Mouse (Mus musculus): ENCODE measurements around the gene Mpi.

DNA sequence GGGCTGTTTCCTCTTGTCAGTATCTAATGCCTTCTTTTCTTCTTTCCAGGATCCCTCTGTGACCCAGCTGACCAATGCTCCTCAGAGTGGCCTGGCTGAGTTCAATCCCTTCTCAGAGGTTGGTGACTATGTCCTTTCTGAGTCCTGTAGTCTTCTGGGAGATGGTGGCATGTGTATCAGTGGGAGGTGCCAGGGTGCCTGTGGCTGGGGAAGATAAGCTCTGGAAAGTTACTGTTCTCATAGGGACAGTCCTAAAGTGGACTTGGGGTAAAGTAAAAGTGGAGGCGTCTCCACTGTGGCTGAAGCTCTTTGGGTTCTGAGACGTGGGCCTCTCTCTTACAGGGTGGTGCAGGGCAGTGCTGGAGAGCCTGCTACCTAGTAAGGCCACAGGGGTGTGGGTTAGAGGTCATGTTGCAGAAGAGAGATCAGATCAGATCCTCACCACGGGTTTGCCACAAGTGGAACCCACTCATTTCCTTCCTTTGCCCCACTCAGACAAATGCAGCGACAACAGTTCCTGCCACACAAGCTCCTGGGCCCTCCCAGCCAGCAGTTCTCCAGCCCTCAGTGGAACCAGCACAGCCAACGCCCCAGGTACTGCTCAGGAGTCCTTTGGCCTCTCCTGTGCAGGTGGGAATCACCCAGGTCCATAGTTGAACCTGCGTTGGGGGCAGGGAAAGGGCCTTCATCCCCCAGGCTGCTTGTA is 24.7 kb upstream of the Mpi start:
- TF ChIP-seq CTCF (IDR thresholded peaks at IDR 0.05; ENCODE audit: low read depth) (no peak), EP300 (IDR thresholded peaks at IDR 0.05; ENCODE audit: low read depth) (no peak)
